Mouse (Mus musculus) adrenal gland, adult 18-20 months (tissue): ENCODE measurements around the gene Ptprcap. TPM values are rescaled to one million over a fixed set of nuclear protein-coding genes. Genes with fewer than 3 reads are reported as not detected.
"Not testable (repeated sequence)": the region's sequence is repeated elsewhere in the genome, so short reads cannot be mapped to it uniquely, and the experiment has no call there.

Experiments
- DNase-seq, 2 experiments: peaks; one replicate each; pipeline ENCODE4 v3.0.0; 2021 to 2022; ENCODE audit warnings: low spot score in 2 of 2
- total RNA-seq, 2 experiments: library from RNA; stranded (reverse); gene quantifications; 1 replicate in 1 of 2; 2 replicates in 1 of 2; pipeline ENCODE4 v1.2.3; 2021

Gene Ptprcap
- total RNA-seq, 2 experiments from 2014 or later: 3.2 to 3.3 TPM

GRCm38 (mm10) chr19:4125268-4125667 lies 28.1 kb upstream of the Ptprcap start:
- not testable (repeated sequence) for DNase-seq

GRCm38 (mm10) chr19:4125741-4126696 lies 27.4 kb upstream of the Ptprcap start, which contains the start of gene Aip:
Aip (minus strand) TSS chr19:4125858.
- DNase-seq: peak; percentile 95

GRCm38 (mm10) chr19:4126759-4127495 lies 26.5 kb upstream of the Ptprcap start:
- DNase-seq: no peak

GRCm38 (mm10) chr19:4129462-4129861 lies 23.9 kb upstream of the Ptprcap start:
- DNase-seq: no peak

- no peak for DNase-seq
Observed at GRCm38 (mm10) chr19:4130106-4130505, 23.3 kb upstream of the Ptprcap start.

GRCm38 (mm10) chr19:4131075-4131474 lies 22.3 kb upstream of the Ptprcap start:
- DNase-seq: no peak

GRCm38 (mm10) chr19:4131768-4132167 lies 21.6 kb upstream of the Ptprcap start:
- DNase-seq: no peak

- DNase-seq: no peak
Observed at GRCm38 (mm10) chr19:4134354-4134753, 19.1 kb upstream of the Ptprcap start.

- DNase-seq: not testable (repeated sequence)
Observed at GRCm38 (mm10) chr19:4135229-4135962, 18.0 kb upstream of the Ptprcap start.

GRCm38 (mm10) chr19:4135963-4136345 lies 17.4 kb upstream of the Ptprcap start:
- DNase-seq: not testable (repeated sequence)

GRCm38 (mm10) chr19:4136463-4136862 lies 16.9 kb upstream of the Ptprcap start:
- DNase-seq: no peak

- no peak for DNase-seq
Observed at GRCm38 (mm10) chr19:4137913-4138312, 15.5 kb upstream of the Ptprcap start.

- no peak for DNase-seq
Observed at GRCm38 (mm10) chr19:4139446-4139845, 14.0 kb upstream of the Ptprcap start, which contains the start of gene Gpr152. Gpr152 (plus strand) TSS chr19:4139787.

- no peak for DNase-seq
Observed at GRCm38 (mm10) chr19:4140147-4140546, 13.3 kb upstream of the Ptprcap start.

GRCm38 (mm10) chr19:4142416-4143173 lies 10.8 kb upstream of the Ptprcap start:
- DNase-seq: no peak

- no peak for DNase-seq
Observed at GRCm38 (mm10) chr19:4143759-4144268, 9.6 kb upstream of the Ptprcap start, which contains the start of gene Cabp4. Cabp4 (minus strand) TSS chr19:4144033.

GRCm38 (mm10) chr19:4144550-4145498 lies 8.6 kb upstream of the Ptprcap start:
- no peak for DNase-seq

GRCm38 (mm10) chr19:4145936-4146335 lies 7.5 kb upstream of the Ptprcap start:
- DNase-seq: no peak
